Mouse (Mus musculus): Measurements from ENCODE around the gene Otud5. TPM values are rescaled to one million over a fixed set of nuclear protein-coding genes. Genes with fewer than 3 reads are reported as not detected.
"Not testable (repeated sequence)": the region's sequence is repeated elsewhere in the genome, so short reads cannot be mapped to it uniquely, and the experiment has no call there.

Gene Otud5
- polyA plus RNA-seq, 1 experiment from 2014 or later, result 48.3 TPM

DNA sequence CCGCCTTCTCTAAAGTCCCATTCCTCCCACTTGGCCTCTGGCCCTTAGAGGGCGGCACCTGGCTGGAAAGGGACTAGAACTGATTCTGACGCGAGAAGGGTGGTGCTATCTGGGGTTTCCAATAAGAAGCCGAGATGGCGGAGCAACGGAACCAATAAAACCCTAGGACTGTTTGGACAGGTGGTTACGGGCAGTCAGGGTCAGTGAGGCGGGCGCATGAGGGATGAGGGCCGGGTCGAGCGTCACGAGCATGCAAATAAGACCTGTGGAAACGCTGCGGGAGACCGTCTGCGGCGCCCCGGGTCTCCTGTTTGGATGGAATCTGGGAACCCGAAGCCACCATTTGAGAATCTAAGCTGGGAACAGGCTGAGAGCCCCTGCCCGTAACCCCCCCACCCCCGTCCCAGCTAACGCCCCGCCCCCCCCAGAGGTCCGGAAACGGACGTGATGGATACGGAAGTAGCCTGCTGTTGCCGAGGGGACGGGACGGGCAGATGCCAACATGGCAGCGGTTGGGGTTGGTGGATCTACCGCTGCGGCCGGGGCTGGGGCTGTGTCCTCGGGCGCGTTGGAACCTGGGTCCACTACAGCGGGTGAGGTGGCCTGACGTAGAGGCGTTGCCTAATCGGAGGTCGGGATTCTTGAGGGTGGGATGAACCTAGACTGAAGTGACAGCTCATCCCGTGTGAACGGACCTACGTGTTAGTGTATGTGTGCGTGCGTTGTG lies 42.8 kb downstream of the Otud5 start, which contains the start of gene Slc35a2:
Gene Slc35a2, plus strand, starts transcription at position 188 of the 727 bp plus-strand sequence.
- peak within 1 kb of the TSS; percentile 58 for H3K4me2 ChIP-seq
- H3K4me1 ChIP-seq (replicated peaks), result peaks cover 16% of the 10 kb centered on the region; the same call in 1 of the 2 replicates
- WGBS, result 21% methylated on average over 49 of the region's 49 CpGs

DNA sequence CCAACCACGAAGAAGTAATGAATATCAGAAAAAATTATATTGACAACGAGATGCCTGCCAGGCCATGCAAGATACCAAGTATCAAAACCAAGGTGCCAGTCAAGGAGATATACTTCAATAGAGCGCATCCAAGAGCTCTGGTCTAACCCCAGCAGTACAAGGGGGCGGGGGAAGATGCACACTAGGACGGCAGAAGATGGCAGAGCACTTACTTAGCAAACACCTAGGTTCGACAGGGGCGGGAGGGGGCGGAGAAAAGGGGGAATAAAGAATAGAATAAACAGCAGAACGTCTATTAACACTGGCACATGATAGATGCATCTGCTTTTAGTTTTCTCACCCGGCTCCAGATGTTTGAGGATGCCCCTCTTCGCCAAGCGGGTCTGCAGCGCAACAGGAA lies 57.0 kb downstream of the Otud5 start:
- Histone ChIP-seq H3K4me1 (replicated peaks) (peaks cover 17% of the 10 kb centered on the region), H3K4me2 (peak overlapping the region; percentile 59), H3K9ac (peak overlapping the region; percentile 49), H3K4me3 (peak overlapping the region; percentile 66), H3K9me3 (no peaks in the 10 kb centered on the region), H3K27me3 (no peaks in the 10 kb centered on the region), H3K36me3 (peaks cover 16% of the 10 kb centered on the region), H3K27ac (replicated peaks) (peak overlapping the region; percentile 93)
- 40% methylated on average over 12 of the region's 13 CpGs for WGBS
- no peak for ATAC-seq (ENCODE audit: low FRiP score, low read depth)

More for the DNA sequence above, 42.8 kb downstream of the Otud5 start, which contains the start of gene Slc35a2:
- H3K36me3 ChIP-seq, result no peaks in the 10 kb centered on the region
- no peaks in the 10 kb centered on the region for H3K9me3 ChIP-seq
- peak within 1 kb of the TSS; percentile 60 for H3K4me3 ChIP-seq
- H3K27me3 ChIP-seq, result no peaks in the 10 kb centered on the region
- peak; percentile 91 for ATAC-seq (ENCODE audit: low FRiP score, low read depth)
- H3K27ac ChIP-seq (replicated peaks), result peak within 1 kb of the TSS; percentile 92
- H3K9ac ChIP-seq, result peak within 1 kb of the TSS; percentile 49

DNA sequence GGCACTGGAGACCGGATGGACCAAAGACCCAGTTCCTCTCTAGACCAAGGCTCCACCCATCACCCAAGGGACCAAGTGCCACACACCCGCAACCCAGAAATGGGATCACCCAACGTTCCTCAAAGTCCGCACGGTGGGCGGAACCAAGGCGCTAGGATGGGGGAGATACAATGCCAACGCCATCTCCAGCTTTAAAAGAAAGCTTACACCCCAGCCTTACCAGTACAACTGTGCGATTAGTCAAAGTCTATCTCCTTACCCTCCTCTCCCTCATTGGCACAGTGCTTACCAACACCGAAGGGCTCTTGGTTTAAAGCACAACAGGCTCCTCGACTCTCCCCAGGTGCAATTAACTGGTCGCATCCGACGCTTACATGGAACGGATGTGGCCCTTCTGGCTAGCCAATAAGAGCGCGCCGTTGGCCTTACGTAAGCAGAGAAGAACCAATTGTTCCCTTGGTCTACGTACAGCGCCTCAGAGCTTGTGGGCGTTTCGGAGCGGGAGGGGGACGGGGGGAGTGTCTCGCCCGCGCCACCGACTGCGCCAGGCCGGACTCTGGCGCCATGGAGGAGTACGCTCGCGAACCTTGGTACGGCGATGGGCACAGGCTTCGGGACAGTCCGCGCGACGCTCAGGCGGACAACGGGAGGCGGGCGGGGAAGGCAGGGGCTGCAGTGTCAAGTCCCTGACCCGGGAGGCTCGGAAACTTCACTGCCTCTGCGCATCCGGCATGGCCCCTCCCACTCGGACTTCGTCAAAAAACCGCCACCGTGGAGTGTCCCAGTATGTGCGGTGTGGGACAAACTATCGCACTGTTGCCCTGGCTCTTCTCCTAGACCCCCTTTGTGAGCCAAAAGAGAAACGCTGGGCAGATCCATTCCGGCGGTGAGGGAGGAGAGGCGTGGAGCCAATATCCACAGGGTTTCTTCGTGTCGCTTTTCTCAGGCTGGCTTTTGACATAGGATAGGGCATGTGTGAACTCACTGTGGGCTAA lies 58.0 kb downstream of the Otud5 start, which contains the start of the genes Pqbp1 and Timm17b:
Gene Pqbp1, minus strand, starts transcription at position 390 of the 995 bp plus-strand sequence.
Gene Timm17b, plus strand, starts transcription at position 478 of the 995 bp plus-strand sequence.
- ATAC-seq (ENCODE audit: low FRiP score, low read depth), result peak; percentile 98
- 15% methylated on average over 61 of the region's 62 CpGs for WGBS
- no peaks in the 10 kb centered on the region for H3K9me3 ChIP-seq
- no peaks in the 10 kb centered on the region for H3K27me3 ChIP-seq
- H3K4me2 ChIP-seq, result peak within 1 kb of the TSS; percentile 59
- H3K27ac ChIP-seq (replicated peaks), result peak within 1 kb of the TSS; percentile 93
- peaks cover 17% of the 10 kb centered on the region for H3K4me1 ChIP-seq (replicated peaks)
- peak within 1 kb of the TSS; percentile 60 for H3K9ac ChIP-seq
- peak within 1 kb of the TSS; percentile 66 for H3K4me3 ChIP-seq
- peaks cover 13% of the 10 kb centered on the region for H3K36me3 ChIP-seq

DNA sequence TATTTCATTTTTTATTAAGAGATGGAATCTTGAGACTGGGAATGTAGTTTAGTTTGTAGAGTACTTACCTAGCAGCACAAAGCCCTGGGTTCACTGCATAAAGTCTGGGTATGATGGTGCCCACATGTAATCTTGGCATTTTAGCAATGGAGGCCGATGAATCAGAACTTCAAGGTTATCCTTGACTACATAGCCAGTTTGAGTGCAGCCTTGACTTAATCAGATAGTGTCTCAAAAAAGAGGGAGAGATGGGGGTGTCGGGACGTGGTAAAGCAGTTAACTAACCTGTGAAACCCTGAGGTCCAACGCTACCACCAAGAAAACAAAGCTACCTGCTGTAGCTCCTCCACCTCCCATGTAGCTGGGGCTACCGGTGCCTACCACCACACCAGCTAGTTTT lies 63.3 kb downstream of the Otud5 start:
- H3K36me3 ChIP-seq, result no peaks in the 10 kb centered on the region
- no peaks in the 10 kb centered on the region for H3K9me3 ChIP-seq
- no peaks in the 10 kb centered on the region for H3K27me3 ChIP-seq
- ATAC-seq (ENCODE audit: low FRiP score, low read depth), result no peak
- 90% methylated on average over 5 of the region's 5 CpGs for WGBS
- H3K9ac ChIP-seq, result no peak overlapping the region
- no peak overlapping the region for H3K27ac ChIP-seq (replicated peaks)
- H3K4me2 ChIP-seq, result no peak overlapping the region
- H3K4me3 ChIP-seq, result no peak overlapping the region
- peaks cover 8% of the 10 kb centered on the region; the same call in 1 of the 2 replicates for H3K4me1 ChIP-seq (replicated peaks)

DNA sequence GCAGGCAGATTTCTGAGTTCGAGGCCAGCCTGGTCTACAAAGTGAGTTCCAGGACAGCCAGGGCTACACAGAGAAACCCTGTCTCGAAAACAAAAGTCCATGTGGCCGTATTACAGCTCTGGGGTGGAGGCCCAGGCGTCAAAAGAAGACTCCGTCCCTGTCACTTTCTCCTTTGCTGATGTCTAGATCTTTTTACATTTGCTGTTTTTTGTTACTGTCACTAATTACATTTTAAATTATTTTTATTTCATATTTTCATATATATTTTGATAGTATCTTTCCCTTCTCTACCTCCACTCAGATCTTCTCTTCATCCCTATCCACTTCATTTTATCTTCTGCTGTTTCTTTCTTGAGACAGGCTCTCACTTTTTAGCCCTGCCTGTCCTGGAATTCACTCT lies 66.6 kb downstream of the Otud5 start, which contains the start of gene Gm10491:
Gene Gm10491, minus strand, starts transcription at position 101 of the 400 bp plus-strand sequence.
- Histone ChIP-seq H3K27ac (replicated peaks) (no peak within 1 kb of the TSS), H3K4me1 (replicated peaks) (no peaks in the 10 kb centered on the region), H3K4me2 (no peak within 1 kb of the TSS), H3K36me3 (no peaks in the 10 kb centered on the region), H3K27me3 (no peaks in the 10 kb centered on the region), H3K9ac (no peak within 1 kb of the TSS), H3K9me3 (no peaks in the 10 kb centered on the region), H3K4me3 (no peak within 1 kb of the TSS)
- WGBS, result 81% methylated on average over 5 of the region's 5 CpGs
- no peak for ATAC-seq (ENCODE audit: low FRiP score, low read depth)

DNA sequence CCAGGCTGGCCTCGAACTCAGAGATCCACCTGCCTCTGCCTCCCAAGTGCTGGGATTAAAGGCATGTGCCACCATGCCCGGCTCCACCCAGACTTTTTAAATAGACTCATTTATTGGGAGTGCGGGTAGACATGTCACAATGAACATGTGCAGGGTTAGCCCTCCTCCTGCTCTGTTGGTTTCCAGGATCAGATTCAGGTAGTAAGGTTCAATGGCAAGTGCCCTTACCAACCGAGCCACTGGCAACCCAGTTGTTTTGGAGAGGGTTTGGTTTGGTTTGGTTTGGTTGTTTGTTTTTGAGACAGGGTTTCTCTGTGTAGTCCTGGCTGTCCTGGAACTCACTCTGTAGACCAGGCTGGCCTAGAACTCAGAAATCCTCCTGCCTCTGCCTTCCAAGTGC lies 68.1 kb downstream of the Otud5 start, which contains the start of gene Gm10490:
Gene Gm10490, plus strand, starts transcription at position 301 of the 400 bp plus-strand sequence.
- H3K9me3 ChIP-seq; H3K4me3 ChIP-seq; H3K4me2 ChIP-seq; H3K4me1 ChIP-seq (replicated peaks); H3K36me3 ChIP-seq; H3K27ac ChIP-seq (replicated peaks); H3K27me3 ChIP-seq; ATAC-seq (ENCODE audit: low FRiP score, low read depth); H3K9ac ChIP-seq: not testable (repeated sequence)
- 97% methylated on average over 4 of the region's 4 CpGs for WGBS

DNA sequence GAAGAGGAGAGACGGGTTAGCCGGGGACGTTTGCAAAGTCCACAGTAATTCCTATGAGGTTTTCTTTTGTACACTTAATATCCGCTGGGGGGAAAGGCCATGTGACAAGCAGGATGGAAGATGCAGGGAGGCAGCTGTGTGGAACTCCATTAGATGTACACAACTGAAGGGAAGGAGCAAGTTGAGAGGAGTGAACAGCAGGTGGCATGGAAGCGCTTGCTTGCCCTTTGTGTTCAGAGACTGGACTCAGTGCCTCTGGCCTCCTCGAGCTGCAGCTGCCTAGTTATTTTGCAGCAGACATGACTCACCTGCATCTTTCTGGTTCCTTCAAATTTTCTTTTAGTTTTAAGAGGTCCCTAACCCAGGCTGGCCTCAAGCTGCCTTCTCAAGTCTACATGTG lies 69.3 kb downstream of the Otud5 start:
- no peak overlapping the region for H3K4me3 ChIP-seq
- no peaks in the 10 kb centered on the region for H3K9me3 ChIP-seq
- H3K4me1 ChIP-seq (replicated peaks), result no peaks in the 10 kb centered on the region
- H3K27me3 ChIP-seq, result no peaks in the 10 kb centered on the region
- no peak overlapping the region for H3K4me2 ChIP-seq
- WGBS, result 50% methylated on average over 6 of the region's 6 CpGs
- no peak overlapping the region for H3K9ac ChIP-seq
- no peaks in the 10 kb centered on the region for H3K36me3 ChIP-seq
- 0 out of 2 replicates have a peak, but pooled peaks have one; percentile 30 for ATAC-seq (ENCODE audit: low FRiP score, low read depth)
- no peak overlapping the region for H3K27ac ChIP-seq (replicated peaks)

DNA sequence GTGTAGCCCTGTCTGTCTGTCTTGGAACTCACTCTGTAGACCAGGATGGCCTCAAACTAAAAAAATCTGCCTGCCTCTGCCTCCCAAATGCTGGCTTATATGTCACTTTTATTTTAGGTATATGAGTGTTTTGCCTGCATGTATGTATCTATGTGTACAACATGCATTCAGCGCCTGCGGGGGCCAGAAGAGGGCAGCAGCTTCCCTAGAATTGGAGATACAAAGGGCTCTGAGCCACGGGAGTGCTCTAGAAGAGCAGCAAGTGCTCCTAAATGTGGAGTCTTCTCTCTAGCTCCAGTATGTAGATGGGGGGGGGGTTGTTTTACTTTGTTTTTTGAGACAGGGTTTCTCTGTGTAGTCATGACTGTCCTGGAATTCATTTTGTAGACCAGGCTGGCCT lies 74.5 kb downstream of the Otud5 start:
- WGBS, result 25% methylated on average over 3 of the region's 3 CpGs
- H3K4me1 ChIP-seq (replicated peaks); H3K27ac ChIP-seq (replicated peaks); H3K4me2 ChIP-seq; H3K27me3 ChIP-seq; H3K36me3 ChIP-seq; H3K9me3 ChIP-seq; H3K4me3 ChIP-seq; H3K9ac ChIP-seq; ATAC-seq (ENCODE audit: low FRiP score, low read depth): not testable (repeated sequence)

GRCm38 (mm10) chrX:7917960-7918359 lies 76.8 kb downstream of the Otud5 start:
- not testable (repeated sequence) for H3K9me3 ChIP-seq; H3K4me3 ChIP-seq; H3K9ac ChIP-seq; H3K36me3 ChIP-seq; H3K4me2 ChIP-seq; H3K27ac ChIP-seq (replicated peaks); ATAC-seq (ENCODE audit: low FRiP score, low read depth); H3K4me1 ChIP-seq (replicated peaks); H3K27me3 ChIP-seq
- WGBS, result 74% methylated on average over 6 of the region's 6 CpGs

GRCm38 (mm10) chrX:7919601-7920383 lies 78.6 kb downstream of the Otud5 start, which contains the start of gene Pcsk1n:
Gene Pcsk1n (plus strand): TSS chrX:7919822.
- ATAC-seq (ENCODE audit: low FRiP score, low read depth), result peak; percentile 93
- WGBS, result 15% methylated on average over 29 of the region's 40 CpGs
- H3K36me3 ChIP-seq, result no peaks in the 10 kb centered on the region; the same call in 1 of the 2 replicates
- no peaks in the 10 kb centered on the region for H3K27me3 ChIP-seq
- H3K9ac ChIP-seq, result peak within 1 kb of the TSS; percentile 64
- peak within 1 kb of the TSS; percentile 70 for H3K4me2 ChIP-seq
- H3K27ac ChIP-seq (replicated peaks), result peak within 1 kb of the TSS; percentile 85
- peaks cover 12% of the 10 kb centered on the region; the same call in 1 of the 2 replicates for H3K4me1 ChIP-seq (replicated peaks)
- H3K4me3 ChIP-seq, result peak within 1 kb of the TSS; percentile 53
- no peaks in the 10 kb centered on the region for H3K9me3 ChIP-seq

GRCm38 (mm10) chrX:7922032-7922431 lies 80.9 kb downstream of the Otud5 start:
- Histone ChIP-seq H3K9me3 (no peaks in the 10 kb centered on the region), H3K27me3 (no peaks in the 10 kb centered on the region), H3K27ac (replicated peaks) (peak overlapping the region; percentile 85), H3K4me2 (peak overlapping the region; percentile 70), H3K4me3 (peak overlapping the region; percentile 53), H3K4me1 (replicated peaks) (peaks cover 12% of the 10 kb centered on the region; the same call in 1 of the 2 replicates), H3K36me3 (no peaks in the 10 kb centered on the region; the same call in 1 of the 2 replicates), H3K9ac (peak overlapping the region; percentile 53)
- WGBS, result 15% methylated on average over 43 of the region's 48 CpGs
- no peak for ATAC-seq (ENCODE audit: low FRiP score, low read depth)

All from hindbrain, embryonic 15.5 days (tissue).